Mouse (Mus musculus): ENCODE measurements around the gene Olfm1.

DNA sequence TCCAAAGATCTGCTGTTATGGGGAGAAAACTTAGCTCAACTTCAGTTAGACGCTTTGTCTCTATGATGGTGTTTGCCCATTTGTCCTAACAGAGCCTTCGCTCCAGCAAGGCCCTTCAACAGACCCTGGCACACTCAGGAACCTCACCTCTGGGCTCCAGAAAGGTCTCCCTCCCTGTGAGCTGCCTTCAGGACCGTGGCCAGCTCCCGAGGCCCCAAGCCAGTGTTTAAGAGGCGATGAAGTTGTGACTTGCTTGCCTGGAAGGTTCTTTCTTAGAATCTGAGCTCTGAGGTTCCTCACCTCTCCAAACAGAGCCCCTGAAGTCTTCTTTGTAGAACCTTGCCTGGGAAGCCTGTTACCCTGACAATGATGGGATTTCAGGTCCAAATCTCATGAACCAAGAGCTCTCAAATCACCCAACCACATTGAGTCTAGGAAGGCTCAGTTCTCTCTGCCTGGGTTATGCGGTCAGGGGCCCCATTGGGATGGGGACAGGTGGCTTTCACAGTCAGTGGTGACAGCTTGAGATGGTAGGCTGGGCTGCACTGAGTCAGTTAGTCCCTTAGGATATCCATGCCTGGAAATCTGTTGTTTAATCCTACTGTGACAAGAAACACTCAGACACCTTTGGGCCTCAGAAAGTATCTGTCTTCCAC lies 2.3 kb downstream of the Olfm1 start:
- TF ChIP-seq EP300 (IDR thresholded peaks at IDR 0.05): no peak
- no peak for TF ChIP-seq CTCF (IDR thresholded peaks at IDR 0.05)
